Mouse (Mus musculus): ENCODE results near the gene Ctbp1.

The Ctbp1 gene

DNA sequence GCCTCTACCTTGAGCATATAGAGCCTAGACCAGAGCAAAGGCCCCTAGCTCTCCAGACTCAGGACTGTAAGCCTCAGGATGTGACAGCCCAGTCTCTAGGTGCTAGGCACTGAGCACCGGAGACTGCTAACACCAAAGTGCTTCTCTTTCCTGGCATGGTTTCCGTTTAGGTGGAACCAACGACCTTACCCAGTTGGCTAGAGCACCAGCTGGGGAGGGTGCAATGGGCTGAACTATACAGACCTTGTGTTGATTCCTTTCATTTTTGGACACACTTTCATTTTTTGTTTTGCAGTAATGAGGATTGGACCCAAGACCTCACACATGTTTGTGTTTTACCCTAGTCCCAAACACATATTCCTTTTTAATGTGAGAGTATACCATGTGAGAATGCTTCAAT, 64.3 kb downstream of the Ctbp1 start:
- DNase-seq (ENCODE audit: low read depth, low spot score): no peak

DNA sequence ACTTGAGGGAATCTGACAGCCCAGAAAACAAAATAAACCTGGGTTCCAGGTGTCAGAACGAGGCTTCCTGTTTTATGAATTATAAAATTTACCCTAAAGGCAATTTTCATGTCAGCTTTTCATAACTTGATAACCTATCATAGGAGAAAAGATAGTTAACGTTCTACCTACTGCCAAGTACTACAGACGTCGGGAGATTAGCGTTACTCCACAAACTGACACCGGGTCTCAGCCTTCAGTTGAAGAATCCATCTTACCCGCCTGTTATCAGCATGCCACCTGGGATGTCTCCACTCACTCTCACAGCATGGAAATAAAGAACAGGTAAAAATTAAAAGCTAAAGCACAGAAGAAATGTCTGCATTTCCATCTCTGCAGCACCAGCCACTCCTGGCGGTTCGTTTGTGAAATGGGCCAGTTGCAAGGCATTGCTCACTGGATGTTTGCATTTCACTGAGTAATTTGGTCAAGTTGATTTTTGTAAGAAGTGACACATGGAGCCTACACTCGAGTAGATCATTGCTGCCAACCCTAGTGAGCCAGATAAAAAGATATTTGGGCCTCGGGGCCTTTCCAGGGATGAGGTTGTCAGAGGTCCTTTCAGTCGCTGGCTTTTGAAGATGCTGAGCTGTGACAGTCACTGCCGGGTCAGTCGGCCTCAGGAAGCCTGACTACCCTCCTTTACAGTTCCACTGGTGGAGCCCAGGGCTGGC, 66.1 kb downstream of the Ctbp1 start:
- no peak for DNase-seq (ENCODE audit: low read depth, low spot score)

DNA sequence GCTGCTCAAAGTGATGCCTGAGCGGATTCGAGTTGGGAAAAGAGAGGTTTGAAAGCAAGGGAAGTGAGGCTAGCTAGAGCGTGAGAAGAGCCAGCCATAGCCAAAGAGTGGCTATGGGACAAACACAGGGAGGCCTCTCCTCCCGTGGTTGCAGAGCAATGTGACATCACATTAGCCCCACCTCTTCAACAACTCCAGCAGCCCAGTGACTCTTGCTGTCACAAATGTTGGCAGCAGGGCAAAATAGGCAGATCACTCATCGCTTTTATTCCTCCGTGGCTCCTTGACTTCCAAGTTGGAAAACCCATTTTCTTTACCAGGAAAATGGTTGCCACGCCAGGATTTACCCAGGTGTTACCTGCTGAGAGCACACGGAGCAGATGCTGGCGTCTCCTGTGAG, 67.7 kb downstream of the Ctbp1 start:
- DNase-seq (ENCODE audit: low read depth, low spot score): no peak

DNA sequence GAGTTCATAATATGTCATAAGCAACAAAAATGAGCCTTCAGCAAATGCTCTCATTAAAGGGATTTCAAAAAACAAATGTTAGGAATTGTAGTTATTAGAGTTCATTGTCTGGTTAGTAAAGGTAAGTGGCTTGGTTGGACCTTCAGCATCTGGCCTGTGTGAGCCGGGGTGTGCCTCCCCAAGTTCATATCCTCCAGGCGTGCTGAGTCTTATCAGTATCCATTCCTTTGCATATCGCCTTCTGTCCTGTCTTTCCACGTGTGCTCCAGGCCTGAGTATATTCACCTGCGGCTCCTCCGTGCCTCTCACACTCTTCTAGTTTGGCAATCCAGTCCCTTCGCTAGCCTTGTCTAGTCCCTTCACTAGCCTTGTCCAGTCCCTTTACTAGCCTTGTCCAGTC, 68.5 kb downstream of the Ctbp1 start:
- DNase-seq (ENCODE audit: low read depth, low spot score): no peak

DNA sequence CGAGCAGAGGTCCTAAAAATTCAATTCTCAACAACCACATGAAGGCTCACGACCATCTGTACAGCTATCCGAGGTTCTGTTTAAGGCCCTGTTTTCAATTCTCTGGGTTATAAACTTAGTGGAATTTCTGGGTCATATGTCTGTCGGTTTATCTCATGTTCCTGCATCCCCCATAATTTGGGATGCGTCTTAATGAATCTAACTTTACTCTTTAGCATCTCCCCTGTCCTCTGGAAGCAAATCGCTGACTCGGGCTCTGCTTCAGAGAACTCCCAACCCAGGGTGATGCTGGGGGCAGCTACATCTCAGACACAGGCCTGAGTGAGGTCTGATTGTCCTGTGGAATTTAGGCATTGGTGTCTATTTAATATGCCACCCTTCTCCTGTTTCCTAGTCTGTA, 70.5 kb downstream of the Ctbp1 start:
- no peak for DNase-seq (ENCODE audit: low read depth, low spot score)

DNA sequence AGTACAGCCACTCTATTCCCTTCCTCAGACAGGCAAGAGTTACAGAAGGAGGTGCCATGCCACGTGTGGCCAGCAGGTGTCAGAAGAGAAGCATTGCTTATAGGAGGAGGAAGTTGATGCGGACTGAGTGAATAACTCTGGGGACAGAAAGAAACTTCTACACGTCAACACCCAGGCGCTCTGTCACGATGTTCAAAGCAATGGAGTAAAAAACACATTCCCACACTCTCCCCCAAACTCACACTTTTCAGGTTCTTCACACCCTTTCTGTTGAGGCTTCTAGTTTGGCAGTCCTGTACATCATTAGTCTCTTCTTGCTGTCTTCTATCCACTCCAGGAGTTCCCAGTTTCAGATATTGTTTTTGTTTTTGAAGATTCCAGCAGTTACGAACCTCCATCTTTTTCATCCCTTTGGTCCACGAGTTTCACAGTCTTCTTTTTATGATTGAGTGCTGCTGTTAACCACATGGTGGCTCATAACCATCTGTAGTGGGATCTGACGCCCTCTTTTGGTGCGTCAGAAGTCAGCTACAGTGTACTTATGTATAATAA, 71.0 kb downstream of the Ctbp1 start:
- peak; percentile 87 for DNase-seq (ENCODE audit: low read depth, low spot score)

DNA sequence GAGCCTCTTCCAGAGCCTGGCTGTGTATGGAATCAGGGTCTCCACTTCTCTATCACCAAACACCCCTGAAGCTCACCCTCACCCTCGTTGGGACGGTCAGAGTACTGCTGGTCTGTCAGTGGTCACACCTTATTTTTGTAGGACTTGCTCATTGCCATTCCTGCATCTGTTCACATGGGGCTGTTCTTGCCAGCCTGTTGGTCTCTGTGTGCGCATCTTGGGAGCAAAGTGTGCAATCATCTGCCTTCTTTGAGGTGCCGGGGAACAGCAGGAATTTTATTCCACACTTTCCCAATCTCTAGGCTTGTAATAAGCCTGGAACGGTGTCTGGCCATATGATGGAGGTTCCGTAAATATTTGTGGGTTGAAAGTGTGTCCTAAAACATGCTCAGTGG, 71.6 kb downstream of the Ctbp1 start:
- DNase-seq (ENCODE audit: low read depth, low spot score): no peak

DNA sequence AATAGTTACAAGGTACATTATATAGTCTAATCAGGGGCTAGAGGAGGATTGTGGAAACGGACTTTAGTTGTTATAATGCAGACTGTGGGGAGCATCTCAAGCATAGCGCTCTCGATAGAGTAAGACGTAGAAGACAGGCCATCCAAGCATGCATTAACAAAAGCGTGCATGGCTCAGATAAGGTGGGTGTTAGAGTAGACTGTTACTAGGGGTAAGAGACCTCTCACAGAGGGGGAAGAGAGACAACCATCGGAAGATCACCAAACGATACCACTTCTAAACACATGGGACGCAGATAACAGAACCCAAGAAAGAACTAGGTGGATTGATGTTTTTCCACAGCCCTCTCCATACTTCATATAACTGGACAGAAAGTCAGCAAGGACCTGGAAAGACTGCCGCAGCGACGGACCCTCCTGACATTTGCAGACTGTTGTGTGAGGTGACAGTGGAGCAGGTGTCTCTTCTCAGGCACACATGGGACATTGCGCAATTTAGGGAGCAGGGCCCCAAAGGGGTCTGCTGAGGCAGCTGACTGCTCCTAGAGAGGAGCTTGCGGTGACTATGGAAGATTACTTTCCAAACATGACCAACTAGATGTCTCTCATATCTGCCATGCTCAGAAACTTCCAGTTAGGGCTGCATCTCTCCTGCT, 72.2 kb downstream of the Ctbp1 start:
- DNase-seq (ENCODE audit: low read depth, low spot score): no peak

DNA sequence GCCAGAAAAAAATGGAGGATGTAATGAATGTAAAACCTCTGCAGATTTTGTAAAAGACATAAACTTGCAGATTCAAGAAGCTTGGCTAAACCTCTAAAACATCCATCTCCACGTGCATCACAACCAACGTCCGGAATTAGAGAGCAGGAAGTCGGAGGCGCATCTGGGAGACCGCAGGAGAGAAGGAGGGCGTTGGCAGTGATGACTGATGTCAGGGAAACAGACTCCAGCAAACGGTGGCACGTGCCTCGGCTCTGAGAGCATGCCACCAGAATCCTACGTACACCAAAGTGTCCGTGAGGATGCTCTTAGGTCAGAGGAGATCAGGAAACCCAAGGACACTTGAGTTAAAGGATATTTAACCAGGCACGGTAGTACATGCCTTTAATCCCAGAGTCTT, 73.1 kb downstream of the Ctbp1 start:
- DNase-seq (ENCODE audit: low read depth, low spot score): no peak

DNA sequence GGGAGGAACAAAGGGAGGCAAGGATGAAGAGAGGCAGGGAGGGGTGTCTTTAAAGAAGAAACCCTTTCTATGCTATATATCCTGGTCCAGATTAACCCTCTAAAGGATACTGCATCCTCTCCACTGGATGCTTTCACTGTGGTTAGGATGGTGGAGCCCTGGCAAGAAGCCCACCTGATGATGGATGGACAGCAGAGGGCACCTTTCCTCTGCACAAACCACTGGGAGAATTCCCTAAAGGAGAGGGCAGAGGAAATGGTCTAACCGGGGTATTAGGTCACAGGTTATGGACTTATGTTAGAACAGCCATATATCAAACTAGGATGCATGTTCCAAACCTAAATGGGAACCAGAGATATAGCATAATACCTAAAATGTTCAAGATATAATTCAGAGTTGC, 74.7 kb downstream of the Ctbp1 start:
- DNase-seq (ENCODE audit: low read depth, low spot score): no peak
